Mouse (Mus musculus) liver, postnatal 0 days (tissue): ENCODE results near the gene Apold1.

Experiments used
- CTCF ChIP-seq: sonication (generic); IDR thresholded peaks from 2 replicates; pipeline ENCODE4 v1.5.1; 2016; ENCODE audit warnings: antibody characterized with exemption, low read depth
- EP300 ChIP-seq: IDR thresholded peaks from 2 replicates; pipeline ENCODE4 v1.6.1; 2016; ENCODE audit warnings: antibody characterized with exemption, low read depth, mild to moderate bottlenecking

DNA sequence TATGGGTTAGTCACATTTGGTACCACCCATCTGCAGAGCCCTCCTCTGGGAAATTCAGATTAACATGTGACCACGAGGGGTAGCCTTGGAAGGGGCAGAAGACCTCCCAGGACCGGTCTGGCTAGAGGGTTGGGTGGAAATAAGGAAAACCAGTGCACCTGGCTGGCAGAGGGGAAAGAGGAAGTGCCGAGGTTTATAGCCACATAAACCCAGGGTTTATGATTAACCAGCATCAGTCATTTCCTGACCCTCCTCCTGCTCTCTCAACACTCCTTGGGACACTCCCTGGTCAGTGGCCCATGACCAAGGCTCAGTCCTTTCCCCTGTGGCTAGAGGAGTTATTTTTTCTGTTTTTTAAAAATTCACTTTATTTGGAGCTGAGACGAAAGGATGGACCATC, 47.7 kb downstream of the Apold1 start:
- no peak for TF ChIP-seq EP300
- TF ChIP-seq CTCF, result no peak
